Mouse (Mus musculus) lung, postnatal 0 days (tissue): ENCODE results near the gene Duoxa2.

Experiments used
- CTCF ChIP-seq: IDR thresholded peaks from 2 replicates; pipeline ENCODE4 v1.5.1; 2016; ENCODE audit warnings: antibody characterized with exemption, mild to moderate bottlenecking
- EP300 ChIP-seq: IDR thresholded peaks from 2 replicates; pipeline ENCODE4 v1.6.1; 2016; ENCODE audit warnings: antibody characterized with exemption, mild to moderate bottlenecking, control low read depth

DNA sequence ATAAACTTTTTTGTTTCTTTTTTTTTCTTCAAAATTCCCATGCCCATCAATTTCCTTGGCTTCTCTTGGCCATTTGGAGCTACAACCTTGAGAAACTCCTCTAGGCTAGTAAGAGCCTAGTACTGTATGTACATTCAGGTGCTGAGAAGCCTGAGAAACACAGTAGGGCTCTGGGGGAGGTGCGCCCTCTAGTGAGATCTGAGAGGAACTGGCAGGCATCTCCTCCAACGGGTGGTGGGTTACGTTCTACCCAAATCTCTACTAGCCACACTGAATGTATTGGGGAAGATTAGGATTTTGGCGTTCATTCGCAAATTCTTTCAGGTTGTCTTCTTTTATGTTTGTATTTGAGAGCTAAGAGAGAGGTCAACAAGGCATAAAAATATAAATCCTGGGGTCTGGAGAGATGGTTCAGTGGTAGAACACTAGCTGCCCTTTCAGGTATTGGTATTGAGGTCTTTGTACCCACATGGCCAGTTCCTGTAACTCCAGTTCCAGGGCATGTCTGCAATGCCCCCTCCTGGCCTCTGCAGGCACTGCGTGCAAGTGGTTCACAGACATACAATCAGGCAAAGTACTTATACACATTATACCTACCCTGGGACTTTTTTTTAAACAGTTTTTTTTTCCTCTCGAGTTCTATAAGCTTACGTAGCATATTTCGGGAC is 4.0 kb downstream of the Duoxa2 start:
- TF ChIP-seq CTCF, result peak; percentile 78
- TF ChIP-seq EP300, result no peak
